Mouse (Mus musculus) regulatory T cell (primary cell): Measurements from ENCODE around the gene Shroom2.
"Not testable (repeated sequence)": the region's sequence is repeated elsewhere in the genome, so short reads cannot be mapped to it uniquely, and the experiment has no call there.

Source experiments
- in situ Hi-C: fragments of 300-600 bp; cut with MboI, MseI; formaldehyde crosslinking; loops from one replicate; pipeline ENCODE4 v1.15.1; 2025; ENCODE audit warnings: high pct_unique_total_duplicates

Shroom2 gene

GRCm38 (mm10) chrX:152768891-152769599 is at the start of gene Shroom2:
Gene Shroom2 (minus strand): TSS chrX:152769465.
- in situ Hi-C loops = no loop called here

GRCm38 (mm10) chrX:152818996-152819395 is 49.7 kb upstream of the Shroom2 start:
- in situ Hi-C loops = no loop called here

- in situ Hi-C loops = no loop called here
These were observed 44.1 kb upstream of the Shroom2 start for GRCm38 (mm10) chrX:152813339-152813738.

GRCm38 (mm10) chrX:152805317-152805716 is 36.1 kb upstream of the Shroom2 start:
- in situ Hi-C loops = no loop called here

GRCm38 (mm10) chrX:152788611-152789010 is 19.3 kb upstream of the Shroom2 start:
- in situ Hi-C loops = no loop called here

GRCm38 (mm10) chrX:152788129-152788528 is 18.9 kb upstream of the Shroom2 start:
- in situ Hi-C loops = no loop called here

GRCm38 (mm10) chrX:152781720-152782403 is 12.6 kb upstream of the Shroom2 start, which contains the start of gene Gpr143:
Gene Gpr143 (plus strand): TSS chrX:152781921.
- in situ Hi-C loops = no loop called here

- in situ Hi-C loops = no loop called here
These were observed 414 bp upstream of the Shroom2 start for GRCm38 (mm10) chrX:152769600-152770157.

GRCm38 (mm10) chrX:152764171-152764570 is 5.1 kb downstream of the Shroom2 start:
- in situ Hi-C loops = no loop called here

GRCm38 (mm10) chrX:152762855-152763254 is 6.4 kb downstream of the Shroom2 start:
- in situ Hi-C loops = no loop called here

- in situ Hi-C loops = no loop called here
These were observed 6.8 kb downstream of the Shroom2 start for GRCm38 (mm10) chrX:152762437-152762836.

GRCm38 (mm10) chrX:152756293-152756692 is 13.0 kb downstream of the Shroom2 start:
- in situ Hi-C loops = no loop called here

- in situ Hi-C loops = no loop called here
These were observed 13.4 kb downstream of the Shroom2 start for GRCm38 (mm10) chrX:152755819-152756218.

GRCm38 (mm10) chrX:152745925-152746324 is 23.3 kb downstream of the Shroom2 start:
- in situ Hi-C loops = no loop called here

- in situ Hi-C loops = no loop called here
These were observed 25.6 kb downstream of the Shroom2 start for GRCm38 (mm10) chrX:152743642-152744041.

- in situ Hi-C loops = no loop called here
These were observed 30.4 kb downstream of the Shroom2 start for GRCm38 (mm10) chrX:152738759-152739368.

GRCm38 (mm10) chrX:152738191-152738590 is 31.1 kb downstream of the Shroom2 start:
- in situ Hi-C loops = no loop called here

GRCm38 (mm10) chrX:152735283-152735682 is 34.0 kb downstream of the Shroom2 start:
- in situ Hi-C loops = no loop called here

- in situ Hi-C loops = loop anchor here (5.0 kb wide), 1 partner anchor 1961 kb away; no protein-coding TSS in a partner anchor
These were observed 52.6 kb downstream of the Shroom2 start for GRCm38 (mm10) chrX:152716693-152717092.

- in situ Hi-C loops = not testable (repeated sequence)
These were observed 58.5 kb downstream of the Shroom2 start for GRCm38 (mm10) chrX:152710715-152711114.

GRCm38 (mm10) chrX:152708359-152708758 is 60.9 kb downstream of the Shroom2 start:
- in situ Hi-C loops = no loop called here

GRCm38 (mm10) chrX:152705397-152705796 is 63.9 kb downstream of the Shroom2 start:
- in situ Hi-C loops = no loop called here
